Mouse (Mus musculus) left cerebral cortex, postnatal 14 days (tissue): Measurements from ENCODE around the gene Mfap2. TPM values are rescaled to one million over a fixed set of nuclear protein-coding genes. Genes with fewer than 3 reads are reported as not detected.

Experiments
- DNase-seq, 2 experiments: peaks; one replicate each; pipeline ENCODE4 v3.0.0; 2021 to 2022; ENCODE audit warnings: low spot score in 2 of 2, mixed read lengths in 1 of 2
- intact Hi-C: fragments of 180-260 bp; cut with DNase I; formaldehyde crosslinking; loops from one replicate; pipeline ENCODE4 v1.15.1; 2025
- total RNA-seq, 2 experiments: library from RNA; stranded (reverse); gene quantifications; 2 replicates each; pipeline ENCODE4 v1.2.3; 2021

Gene Mfap2
- total RNA-seq, 2 experiments from 2014 or later = 9.5 to 10.5 TPM

DNA sequence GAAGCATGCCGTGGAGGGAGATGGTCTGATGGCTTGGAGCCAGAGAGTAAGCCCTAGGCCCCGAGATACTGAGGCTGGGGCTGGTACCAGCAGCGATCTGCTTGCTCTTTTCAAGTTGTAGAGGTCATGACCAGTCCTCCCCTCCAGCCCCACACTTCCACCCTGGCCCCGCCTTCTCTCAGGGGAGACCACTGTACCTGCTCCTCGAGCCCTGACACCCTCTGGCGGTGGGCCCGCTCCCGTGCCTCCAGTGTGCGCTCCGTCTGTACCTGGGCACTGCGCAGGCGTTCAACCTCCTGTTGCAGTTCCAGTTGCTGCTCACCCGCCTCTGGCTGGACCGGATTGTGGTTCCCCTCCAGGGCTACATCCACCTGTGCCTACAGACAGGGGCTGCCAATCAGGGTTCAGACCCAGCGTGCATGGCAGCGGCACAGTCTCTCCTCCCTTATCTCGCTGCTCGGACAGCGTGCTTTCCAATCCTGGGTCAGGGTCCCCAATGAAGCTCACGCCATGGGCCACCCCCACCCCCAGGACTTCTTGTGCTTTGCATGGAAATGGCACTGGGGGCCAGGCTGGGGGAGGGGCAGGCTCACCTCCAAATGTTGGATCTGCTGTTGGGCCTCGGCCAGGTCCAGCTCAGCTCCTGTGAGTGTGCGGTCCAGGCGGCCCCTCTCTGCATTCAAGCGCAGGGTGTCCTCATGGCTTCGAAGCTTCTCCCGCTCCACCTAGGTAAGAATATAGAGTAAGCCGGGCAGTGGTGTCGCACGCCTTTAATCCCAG is 7.6 kb downstream of the Mfap2 start:
- no peak for DNase-seq
- intact Hi-C loops = no loop called here

DNA sequence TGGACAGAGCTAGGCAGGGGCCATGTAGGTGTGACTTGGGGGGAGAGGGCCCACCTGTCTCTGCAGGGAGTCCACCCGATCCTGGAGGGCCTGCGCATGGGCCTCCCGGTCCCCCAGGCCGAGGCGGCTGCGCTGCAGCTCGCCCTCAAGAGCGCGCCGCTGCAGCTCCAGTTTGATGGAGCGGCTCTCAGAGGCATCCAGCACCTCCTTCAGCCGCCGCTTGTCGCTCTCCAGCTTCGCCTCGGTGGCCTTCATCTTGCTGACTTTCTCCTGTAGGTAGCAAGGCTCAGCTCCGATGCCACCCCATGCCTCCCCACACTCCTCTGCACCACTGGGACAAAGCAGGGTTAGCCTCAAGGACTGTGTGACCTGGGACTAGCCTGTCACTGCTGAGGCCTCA is 10.0 kb downstream of the Mfap2 start:
- no peak for DNase-seq
- intact Hi-C loops = no loop called here

DNA sequence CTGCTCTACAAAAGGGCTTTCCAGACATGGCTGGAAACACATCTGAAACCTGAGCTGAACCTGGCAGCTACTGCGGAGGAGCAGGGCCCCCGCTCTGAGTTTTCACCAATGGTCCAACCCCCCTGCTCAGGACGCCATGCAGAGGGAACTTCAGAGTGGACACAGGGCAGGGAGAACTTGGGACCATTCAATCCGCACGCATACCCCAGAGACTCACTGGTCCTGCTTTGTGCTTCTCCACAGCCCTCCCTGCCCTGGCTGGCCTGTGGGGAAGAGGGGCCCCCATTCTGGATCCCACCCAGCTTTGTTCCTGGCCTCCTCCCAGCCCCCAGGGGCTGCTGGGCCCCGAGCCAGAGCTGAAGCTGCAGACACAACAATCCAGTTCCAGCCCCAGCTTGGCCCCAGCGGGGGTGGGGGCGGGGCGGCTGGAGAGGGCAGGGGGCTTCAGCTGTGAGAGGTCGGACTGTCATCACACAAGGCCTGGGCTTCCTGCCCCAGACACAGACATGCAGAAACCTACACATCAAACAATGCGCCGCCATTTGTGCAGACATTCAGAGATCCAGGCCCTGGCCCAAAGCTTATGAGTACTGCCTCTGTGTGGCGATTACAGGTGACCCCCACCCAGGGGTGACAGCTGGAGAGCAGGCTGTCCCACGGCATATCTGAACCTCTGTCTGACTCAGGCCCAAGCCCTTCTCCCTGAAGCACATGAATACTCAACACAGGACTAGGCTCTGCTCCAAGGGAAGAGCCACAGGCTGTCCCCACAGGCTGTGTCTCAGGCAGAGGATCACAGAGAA is 10.8 kb downstream of the Mfap2 start:
- no peak for DNase-seq
- intact Hi-C loops = no loop called here

DNA sequence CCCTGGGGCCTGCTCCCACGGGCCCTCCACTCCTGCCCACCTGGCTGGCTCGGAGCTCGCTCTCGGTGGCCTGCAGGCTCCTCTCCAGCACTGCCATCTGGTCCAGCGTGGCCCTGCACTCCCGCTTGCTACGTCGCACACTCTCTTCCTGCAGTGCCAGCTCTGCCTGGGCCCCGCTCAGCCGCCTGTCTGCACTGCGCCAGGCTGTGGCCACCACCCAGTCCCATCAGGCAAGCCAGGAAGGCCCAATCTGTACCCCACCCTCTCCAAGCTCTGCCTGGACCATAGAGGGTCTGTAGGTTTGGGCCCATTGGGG is 11.4 kb downstream of the Mfap2 start:
- DNase-seq = no peak
- intact Hi-C loops = no loop called here

DNA sequence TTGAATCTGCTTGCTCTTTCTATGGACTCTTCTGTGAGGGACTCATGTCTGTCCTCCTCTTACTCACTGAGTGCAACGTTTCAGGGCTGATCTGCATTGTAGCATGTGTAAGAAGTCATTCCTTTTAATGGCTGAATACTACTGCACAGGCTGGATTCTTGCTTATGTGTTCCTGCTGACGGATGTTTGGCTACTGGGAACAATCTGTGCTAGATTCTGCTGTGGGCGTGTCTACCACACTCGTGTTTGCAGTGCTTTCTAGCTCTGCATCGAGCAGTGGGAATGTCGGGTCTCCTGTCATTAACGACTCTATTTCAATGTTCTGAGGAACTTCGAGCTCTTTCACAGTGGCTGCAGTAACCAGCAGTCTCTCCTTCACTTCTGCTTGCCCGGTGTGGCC is 13.8 kb downstream of the Mfap2 start:
- DNase-seq = peak in 1 of 2 experiments; percentile 56
- intact Hi-C loops = no loop called here

DNA sequence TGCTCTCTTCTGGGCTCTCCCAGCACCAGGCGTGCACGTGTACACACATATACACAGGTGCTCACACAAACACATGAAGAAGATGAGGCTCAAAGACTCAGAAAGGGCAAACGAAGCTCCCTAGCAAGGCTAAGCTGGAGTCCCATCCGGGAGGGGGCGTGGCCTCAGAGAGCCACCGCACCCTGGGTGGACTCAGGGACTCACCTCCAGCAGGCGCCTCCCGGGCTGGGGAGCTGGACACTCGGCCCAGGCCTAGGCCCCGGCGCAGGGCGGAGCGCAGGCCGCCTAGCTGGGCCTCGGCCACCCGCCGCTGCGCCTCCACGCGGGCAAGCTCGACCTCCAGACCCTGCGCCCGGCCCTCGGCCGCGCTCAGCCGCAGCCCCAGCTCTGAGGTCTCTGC is 14.8 kb downstream of the Mfap2 start:
- intact Hi-C loops = no loop called here

DNA sequence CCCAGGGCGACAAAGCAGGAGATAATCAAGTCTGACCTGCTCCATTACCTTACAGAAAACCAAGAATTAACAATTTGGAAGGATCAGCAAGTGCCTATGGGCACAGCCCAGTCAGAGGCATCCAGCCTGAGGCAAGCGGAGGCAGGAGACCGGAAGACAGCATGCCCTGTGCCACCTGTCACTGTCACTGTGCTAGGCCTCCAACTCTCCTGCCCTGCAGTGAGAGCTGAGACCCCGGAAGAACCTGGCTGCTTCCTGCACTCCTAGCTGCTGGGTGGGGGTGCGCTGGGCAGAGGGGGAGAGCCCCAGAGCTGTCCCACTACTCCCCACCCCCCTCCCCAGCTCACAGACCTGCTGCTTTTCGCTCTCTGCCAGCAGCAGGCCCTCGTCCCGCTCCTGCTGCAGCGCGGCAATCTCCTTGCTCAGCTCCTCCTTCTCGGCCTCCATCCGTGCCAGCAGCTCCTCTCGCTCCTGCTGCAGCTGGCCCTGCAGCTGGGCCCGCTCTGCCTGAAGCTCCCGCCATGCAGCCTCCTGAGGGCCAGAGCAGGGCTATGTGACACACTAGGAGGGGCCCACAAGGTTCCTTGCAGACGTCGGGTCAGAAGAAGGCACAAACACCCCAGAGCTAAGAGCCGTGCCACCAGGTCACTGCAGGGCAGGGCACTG is 20.5 kb downstream of the Mfap2 start:
- intact Hi-C loops = no loop called here
- no peak for DNase-seq

More for the DNA sequence above, 14.8 kb downstream of the Mfap2 start:
- no peak for DNase-seq

DNA sequence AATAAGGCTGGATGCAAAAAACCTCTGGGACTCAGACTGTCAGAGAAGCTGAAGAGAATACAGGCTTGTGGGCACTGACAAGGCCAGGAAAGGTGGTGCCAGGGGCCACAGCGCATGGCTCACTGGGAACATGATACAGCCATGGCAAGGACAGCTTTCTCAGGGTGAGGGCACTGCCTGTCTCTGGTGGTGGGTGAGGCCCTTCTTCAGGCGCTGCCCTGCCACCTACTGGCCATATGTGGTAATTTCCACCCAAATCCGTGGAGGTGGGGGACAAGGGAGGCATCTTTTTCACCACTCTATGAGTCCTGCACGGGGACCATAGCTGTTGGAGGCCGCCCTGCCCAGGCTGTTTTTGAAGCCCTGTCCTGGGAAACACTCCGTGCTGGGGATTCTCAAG is 21.5 kb downstream of the Mfap2 start:
- intact Hi-C loops = no loop called here
- DNase-seq = peak; percentile 82 to 83

DNA sequence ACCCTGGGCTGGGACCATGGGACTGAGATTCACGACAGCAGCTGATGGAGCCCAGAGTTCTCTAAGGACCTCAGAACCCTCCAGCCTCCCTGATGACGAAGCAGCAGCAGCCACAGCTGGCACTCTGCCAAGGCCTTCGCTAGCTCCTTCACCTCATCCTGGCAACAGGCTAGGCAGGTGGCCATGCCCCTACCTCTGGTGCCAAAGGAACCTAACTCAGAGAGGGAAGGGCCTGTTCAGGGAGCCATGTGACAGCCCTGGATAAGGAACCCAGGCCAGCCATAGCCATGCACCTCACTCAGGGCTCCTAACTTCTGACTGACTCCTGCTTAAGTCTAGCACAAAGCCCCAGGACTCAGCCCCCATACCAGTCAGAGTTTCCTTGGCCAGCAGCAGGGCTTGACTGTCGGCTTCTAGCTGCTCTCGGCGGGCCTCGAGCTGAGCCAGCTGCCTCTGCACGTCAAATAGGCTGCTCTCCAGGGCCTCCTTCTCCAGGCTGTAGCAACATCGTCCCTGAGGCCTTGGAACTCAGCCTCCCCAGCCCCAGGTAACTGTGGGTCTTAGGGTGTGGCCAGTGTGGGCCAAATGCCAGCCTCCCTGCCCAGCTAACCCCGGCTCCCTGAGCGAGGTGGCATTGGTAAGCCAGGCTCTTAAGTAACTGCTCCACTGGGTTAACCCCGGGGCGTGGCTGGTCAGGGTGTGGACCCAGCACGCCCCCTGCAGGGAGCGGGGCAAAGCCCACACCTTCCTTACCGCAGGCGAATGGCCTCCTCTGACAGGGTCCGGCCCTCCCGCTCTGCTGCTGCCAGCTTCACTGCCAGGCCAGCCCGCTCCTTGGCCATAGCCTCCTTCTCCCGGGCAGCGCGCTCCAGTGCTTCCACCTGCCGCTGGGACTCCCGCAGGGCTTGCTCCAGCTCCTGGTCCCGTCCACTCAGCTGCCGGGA is 23.7 kb downstream of the Mfap2 start:
- no peak for DNase-seq
- intact Hi-C loops = no loop called here

DNA sequence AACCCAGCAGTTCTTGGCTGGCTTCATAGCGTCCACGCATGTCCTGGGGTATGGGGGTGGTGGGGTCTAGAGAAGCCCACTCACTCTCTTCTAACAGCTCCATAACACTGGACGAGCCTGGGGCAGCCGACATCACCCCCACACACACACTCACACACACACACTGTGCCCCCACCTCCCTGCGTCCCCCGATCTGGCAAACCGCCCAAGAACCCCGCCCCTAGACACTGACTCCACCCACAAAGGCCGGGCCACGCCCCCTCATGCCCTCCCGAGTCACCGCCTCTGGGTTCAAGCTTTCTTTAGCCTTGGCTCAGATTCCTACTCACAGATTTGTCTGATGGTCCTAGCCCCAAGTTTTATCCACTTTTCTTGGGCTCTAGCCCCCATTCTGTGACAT is 30.9 kb downstream of the Mfap2 start:
- intact Hi-C loops = no loop called here
- no peak for DNase-seq

DNA sequence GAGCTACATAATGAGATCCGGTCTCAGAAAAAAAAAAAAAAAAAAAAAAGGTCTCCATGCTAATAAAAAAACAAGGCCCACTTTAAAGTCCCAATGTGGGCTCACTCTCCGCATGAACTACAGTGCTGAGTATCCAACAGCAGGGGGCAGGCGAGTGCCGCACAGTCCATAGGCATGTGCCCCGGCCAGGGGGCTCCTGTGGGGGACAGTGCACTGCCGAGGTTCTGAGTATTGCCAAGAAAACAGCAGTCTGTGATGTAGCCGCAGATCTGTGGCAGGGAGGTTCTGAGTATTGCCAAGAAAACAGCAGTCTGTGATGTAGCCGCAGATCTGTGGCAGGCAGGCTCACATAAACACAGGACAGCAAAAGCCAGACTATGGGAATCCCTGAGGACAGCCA is 34.6 kb downstream of the Mfap2 start:
- intact Hi-C loops = loop anchor here (2.0 kb wide), 1 partner anchor 16 kb away; the partner anchor contains the start of gene Crocc
- DNase-seq = peak; percentile 67 to 69

DNA sequence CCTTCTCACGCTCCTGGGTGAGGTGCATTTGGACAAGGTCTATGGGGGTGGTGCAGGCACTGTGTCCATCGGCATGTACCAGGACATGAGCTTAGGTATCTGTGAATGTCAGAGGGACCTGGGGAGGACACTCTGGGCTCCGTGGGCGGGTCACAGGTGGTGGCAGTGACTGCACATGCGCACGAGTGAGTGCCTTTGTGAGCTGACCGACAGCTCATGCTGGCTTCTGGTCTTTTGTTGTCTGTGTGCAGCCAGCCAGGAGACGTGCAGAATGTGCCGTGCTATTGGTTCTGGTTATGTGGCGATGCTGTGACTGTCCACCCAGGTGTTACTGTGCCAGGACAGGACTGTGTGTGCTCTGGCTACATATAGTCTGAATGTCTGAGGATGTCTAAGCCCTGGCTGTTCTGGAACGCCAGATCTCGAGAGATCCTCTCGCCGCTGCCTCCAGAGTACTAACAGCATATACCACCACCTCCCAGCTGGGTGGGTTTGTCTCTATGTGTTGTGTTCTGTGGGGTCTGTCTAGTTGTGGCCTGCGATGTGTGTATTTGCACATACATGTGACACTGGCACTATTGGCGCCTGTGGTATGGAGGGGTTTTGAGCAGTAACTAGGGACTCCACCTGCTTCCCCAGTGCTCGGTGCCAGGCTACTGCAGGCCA is 38.7 kb downstream of the Mfap2 start:
- DNase-seq = peak in 1 of 2 experiments; percentile 54
- intact Hi-C loops = no loop called here

DNA sequence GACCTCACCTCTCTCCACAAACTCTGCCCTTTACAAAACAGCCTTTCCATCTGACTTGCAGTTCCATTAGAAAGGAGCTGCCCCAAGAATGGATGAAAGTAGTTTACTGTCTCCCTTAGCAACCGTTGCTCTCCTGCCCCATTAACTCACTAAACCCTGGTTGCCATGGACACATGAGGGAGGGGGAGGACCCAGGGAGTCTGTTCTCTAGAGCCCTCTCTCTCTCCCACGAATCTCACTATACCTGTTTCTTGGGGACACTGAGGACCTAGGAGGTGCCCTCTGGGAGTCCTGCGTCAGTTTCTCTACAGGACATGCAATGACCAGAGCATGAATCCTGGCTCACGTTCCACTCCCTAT is 39.2 kb downstream of the Mfap2 start:
- peak; percentile 56 to 75 for DNase-seq
- intact Hi-C loops = no loop called here

DNA sequence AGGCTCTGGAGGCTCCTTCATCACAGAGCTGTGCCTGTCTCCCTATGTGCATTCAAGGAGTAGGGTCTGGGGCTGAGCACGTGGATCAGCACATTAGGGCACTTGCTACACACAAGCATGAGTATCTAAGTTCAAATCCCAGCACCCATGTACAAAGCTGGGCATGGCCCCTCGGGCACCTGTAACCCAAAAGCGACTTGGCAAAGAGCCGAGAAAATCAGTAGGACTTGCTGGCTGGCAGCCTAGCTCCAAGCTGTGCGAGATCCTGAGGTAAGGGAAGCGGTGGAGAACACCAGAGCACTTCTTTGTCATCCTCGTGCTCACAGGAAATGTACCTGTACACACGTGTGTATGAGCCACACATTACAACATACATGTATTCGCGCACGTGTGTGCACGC is 42.2 kb downstream of the Mfap2 start:
- DNase-seq = no peak
- intact Hi-C loops = no loop called here

DNA sequence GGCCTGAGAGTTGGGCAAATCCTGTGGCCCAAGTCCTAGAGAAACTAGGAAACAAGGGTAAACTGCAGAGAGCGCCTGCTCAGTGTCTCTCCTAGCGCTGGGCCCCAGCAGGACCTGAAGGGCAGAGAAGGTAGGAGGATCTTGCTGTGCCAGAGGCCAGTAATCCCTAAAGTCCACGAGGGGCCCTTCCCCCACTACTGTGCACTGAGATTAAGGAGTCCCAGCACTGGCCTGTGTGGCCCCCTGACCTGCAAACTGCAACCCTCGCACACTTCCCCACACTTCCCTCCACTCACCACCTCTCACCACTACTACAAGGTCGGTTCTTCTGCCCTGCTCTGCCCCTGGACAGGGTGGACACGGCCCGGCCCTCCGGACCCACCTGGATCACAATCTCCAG is 42.9 kb downstream of the Mfap2 start:
- no peak for DNase-seq
- intact Hi-C loops = no loop called here

DNA sequence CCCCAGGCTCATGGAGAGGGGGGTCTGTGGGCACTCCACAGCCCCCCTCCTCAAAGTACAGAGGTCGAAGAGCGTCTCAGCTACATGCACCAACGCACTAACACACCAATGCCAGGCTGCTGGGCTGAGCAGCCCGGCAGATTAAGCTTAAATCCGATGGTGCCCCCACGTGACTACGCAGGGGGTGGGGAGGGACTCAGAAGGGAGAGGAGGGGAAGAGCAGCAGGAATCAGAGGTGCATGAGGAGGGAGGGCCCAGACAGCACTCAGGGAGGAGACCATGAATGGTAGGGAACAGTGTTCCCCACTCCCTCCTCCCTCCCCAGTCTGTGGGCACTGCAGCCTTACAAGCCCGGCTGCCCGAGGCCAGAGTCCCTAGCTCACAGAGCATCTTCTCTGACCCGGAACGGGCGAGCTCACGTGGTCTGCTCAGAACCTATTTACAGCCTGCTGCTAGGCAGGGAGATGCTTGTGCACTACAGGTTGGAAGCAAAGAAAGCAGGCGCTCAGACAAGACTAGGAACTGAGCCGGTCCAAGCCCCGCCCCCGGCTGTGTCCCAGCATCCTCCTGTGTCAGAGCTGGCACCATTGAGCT is 43.4 kb downstream of the Mfap2 start:
- DNase-seq = peak; percentile 75 to 95
- intact Hi-C loops = no loop called here

DNA sequence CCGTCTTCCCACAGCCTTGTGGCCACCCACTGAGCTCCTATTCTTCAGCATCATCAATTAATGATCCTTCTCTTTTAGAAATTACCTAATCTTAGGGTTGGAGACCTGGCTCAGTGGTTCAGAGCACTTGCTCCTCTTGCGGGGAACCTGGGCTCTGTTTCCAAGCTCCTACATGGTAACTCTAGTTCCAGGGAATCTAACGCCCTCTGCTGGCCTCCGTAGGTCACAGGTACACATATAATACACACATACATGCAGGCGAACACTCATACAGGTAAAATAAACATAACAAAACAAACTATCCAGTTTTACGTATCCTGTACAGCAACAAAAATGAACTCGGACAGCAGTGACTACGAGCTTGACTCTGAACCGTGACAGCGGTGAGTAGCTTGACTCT is 46.8 kb downstream of the Mfap2 start:
- DNase-seq = no peak
- intact Hi-C loops = no loop called here

DNA sequence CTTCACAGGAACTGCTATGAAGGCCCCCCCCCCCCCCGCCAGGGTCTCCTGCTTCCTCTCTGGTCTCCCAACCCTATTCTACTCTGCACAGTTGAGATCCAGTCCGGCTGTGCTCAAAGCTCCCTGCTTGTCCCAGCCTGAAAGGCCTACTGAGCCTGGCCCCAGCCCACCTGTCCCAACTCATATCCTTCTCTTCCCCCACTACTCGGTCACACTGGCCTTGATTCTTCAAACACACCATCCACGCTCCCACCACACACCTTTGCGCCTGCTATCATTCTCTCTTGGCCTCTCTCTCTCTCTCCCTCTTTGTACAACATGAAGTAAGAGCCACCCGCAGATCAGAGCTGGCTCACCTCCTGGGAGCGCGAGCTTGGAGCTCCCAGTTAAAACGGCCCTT is 48.6 kb downstream of the Mfap2 start:
- no peak for DNase-seq
- intact Hi-C loops = no loop called here
